Mouse (Mus musculus): ENCODE measurements around the gene Sdr39u1.

The Sdr39u1 gene

GRCm38 (mm10) chr14:55899701-55900413, at the start of gene Sdr39u1:
Gene Sdr39u1, minus strand, starts transcription at chr14:55900293.
- DNase-seq: peak; percentile 89

- DNase-seq: no peak
Measured at GRCm38 (mm10) chr14:55946269-55946969, 46.3 kb upstream of the Sdr39u1 start.

GRCm38 (mm10) chr14:55944575-55944974, 44.5 kb upstream of the Sdr39u1 start, which contains the start of gene Cma1:
Gene Cma1, minus strand, starts transcription at chr14:55944675.
- no peak for DNase-seq

- DNase-seq: no peak
Measured at GRCm38 (mm10) chr14:55943601-55944000, 43.5 kb upstream of the Sdr39u1 start.

- no peak for DNase-seq
Measured at GRCm38 (mm10) chr14:55940070-55940800, 40.1 kb upstream of the Sdr39u1 start.

- DNase-seq: no peak
Measured at GRCm38 (mm10) chr14:55933586-55933985, 33.5 kb upstream of the Sdr39u1 start.

- DNase-seq: no peak
Measured at GRCm38 (mm10) chr14:55929263-55929997, 29.3 kb upstream of the Sdr39u1 start.

- DNase-seq: no peak
Measured at GRCm38 (mm10) chr14:55926847-55927246, 26.8 kb upstream of the Sdr39u1 start.

GRCm38 (mm10) chr14:55922475-55923232, 22.6 kb upstream of the Sdr39u1 start:
- no peak for DNase-seq

GRCm38 (mm10) chr14:55918240-55919082, 18.4 kb upstream of the Sdr39u1 start:
- DNase-seq: peak; percentile 78

GRCm38 (mm10) chr14:55913406-55913805, 13.3 kb upstream of the Sdr39u1 start:
- DNase-seq: no peak

GRCm38 (mm10) chr14:55905518-55905917, 5.4 kb upstream of the Sdr39u1 start:
- DNase-seq: no peak

GRCm38 (mm10) chr14:55900414-55900755, 292 bp upstream of the Sdr39u1 start:
- no peak for DNase-seq

GRCm38 (mm10) chr14:55898947-55899346, 1.1 kb downstream of the Sdr39u1 start:
- no peak for DNase-seq

GRCm38 (mm10) chr14:55897671-55898070, 2.4 kb downstream of the Sdr39u1 start:
- no peak for DNase-seq

- DNase-seq: peak; percentile 50
Measured at GRCm38 (mm10) chr14:55886571-55887382, 13.3 kb downstream of the Sdr39u1 start.

- no peak for DNase-seq
Measured at GRCm38 (mm10) chr14:55885791-55886271, 14.3 kb downstream of the Sdr39u1 start.

- peak; percentile 77 for DNase-seq
Measured at GRCm38 (mm10) chr14:55885114-55885790, 14.8 kb downstream of the Sdr39u1 start.

GRCm38 (mm10) chr14:55884713-55885113, 15.4 kb downstream of the Sdr39u1 start, which contains the start of gene Khnyn:
Gene Khnyn, plus strand, starts transcription at chr14:55884947.
- peak; percentile 93 for DNase-seq
